Mouse (Mus musculus) E14TG2a.4 (cell line): Measurements from ENCODE around the gene Atg7.

Experiments used
- CTCF ChIP-seq: conservative IDR thresholded peaks from 2 replicates; pipeline ENCODE4 v1.5.1; 2014; ENCODE audit warnings: low read length
- NANOG ChIP-seq: IDR thresholded peaks from 2 replicates; pipeline ENCODE4 v1.6.1; 2014; ENCODE audit warnings: borderline replicate concordance, low read length, mixed read lengths

GRCm38 (mm10) chr6:114692691-114693090 is 49.8 kb downstream of the Atg7 start:
- TF ChIP-seq CTCF (no peak), NANOG (no peak)
